Mouse (Mus musculus): ENCODE results near the gene Otub1. TPM values are rescaled to one million over a fixed set of nuclear protein-coding genes. Genes with fewer than 3 reads are reported as not detected.

The Otub1 gene
- polyA plus RNA-seq, 1 experiment from 2014 or later = 231 TPM

DNA sequence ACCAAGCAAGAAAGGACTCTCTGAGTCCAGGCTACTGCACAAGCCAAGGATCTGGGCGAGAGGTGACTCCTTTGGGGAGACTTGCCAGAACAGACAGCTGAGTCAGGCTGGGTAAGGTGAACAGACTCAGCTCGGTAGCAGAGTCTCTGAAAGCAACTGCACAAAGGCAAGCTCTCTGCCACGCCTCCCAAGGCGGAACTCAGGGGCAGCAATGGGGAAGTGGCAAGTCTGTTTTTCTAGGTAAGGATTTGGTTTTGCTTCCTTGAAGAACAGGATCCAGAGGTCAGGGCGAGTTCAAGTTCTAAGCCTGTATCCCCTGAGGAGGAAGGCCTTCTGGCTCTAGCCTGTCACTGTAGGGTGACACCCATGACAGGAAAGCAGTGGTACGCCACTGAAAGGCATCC is 20.4 kb upstream of the Otub1 start:
- H3K4me1 ChIP-seq (ENCODE audit: insufficient read depth, low read length) = no peaks in the 10 kb centered on the region
- no peak overlapping the region for H3K27ac ChIP-seq (ENCODE audit: low read length)
- 82% methylated on average over 6 of the region's 6 CpGs for WGBS
- H3K4me2 ChIP-seq (replicated peaks; ENCODE audit: low read depth, low read length) = no peak overlapping the region
- no peak overlapping the region for H3K9ac ChIP-seq (replicated peaks; ENCODE audit: low read length)
- no peak overlapping the region for H3K4me3 ChIP-seq (ENCODE audit: low read length)
- no peaks in the 10 kb centered on the region for H3K9me3 ChIP-seq (ENCODE audit: low read length)
- no peak for ATAC-seq (ENCODE audit: low FRiP score, low TSS enrichment)
- H3K36me3 ChIP-seq (ENCODE audit: insufficient read depth, low read length) = peaks cover 37% of the 10 kb centered on the region
- H3K27me3 ChIP-seq (ENCODE audit: insufficient read depth, low read length) = no peaks in the 10 kb centered on the region

- no peak overlapping the region for H3K27ac ChIP-seq (ENCODE audit: low read length)
- peaks cover 33% of the 10 kb centered on the region for H3K36me3 ChIP-seq (ENCODE audit: insufficient read depth, low read length)
- H3K4me3 ChIP-seq (ENCODE audit: low read length) = no peak overlapping the region
- 77% methylated on average over 9 of the region's 9 CpGs for WGBS
- H3K9me3 ChIP-seq (ENCODE audit: low read length) = no peaks in the 10 kb centered on the region
- ATAC-seq (ENCODE audit: low FRiP score, low TSS enrichment) = no peak; the same call in 1 of the 2 replicates
- H3K4me2 ChIP-seq (replicated peaks; ENCODE audit: low read depth, low read length) = no peak overlapping the region
- no peaks in the 10 kb centered on the region for H3K27me3 ChIP-seq (ENCODE audit: insufficient read depth, low read length)
- no peak overlapping the region for H3K9ac ChIP-seq (replicated peaks; ENCODE audit: low read length)
- H3K4me1 ChIP-seq (ENCODE audit: insufficient read depth, low read length) = no peaks in the 10 kb centered on the region
These were observed 19.1 kb upstream of the Otub1 start for GRCm38 (mm10) chr19:7225096-7225690.

- Histone ChIP-seq H3K9me3 (ENCODE audit: low read length) (no peaks in the 10 kb centered on the region), H3K4me2 (replicated peaks; ENCODE audit: low read depth, low read length) (no peak overlapping the region), H3K4me3 (ENCODE audit: low read length) (no peak overlapping the region), H3K36me3 (ENCODE audit: insufficient read depth, low read length) (peaks cover 23% of the 10 kb centered on the region), H3K9ac (replicated peaks; ENCODE audit: low read length) (no peak overlapping the region), H3K27ac (ENCODE audit: low read length) (no peak overlapping the region), H3K27me3 (ENCODE audit: insufficient read depth, low read length) (no peaks in the 10 kb centered on the region), H3K4me1 (ENCODE audit: insufficient read depth, low read length) (no peaks in the 10 kb centered on the region)
- 83% methylated on average over 3 of the region's 3 CpGs for WGBS
- no peak for ATAC-seq (ENCODE audit: low FRiP score, low TSS enrichment)
These were observed 18.1 kb upstream of the Otub1 start for GRCm38 (mm10) chr19:7224253-7224652.

DNA sequence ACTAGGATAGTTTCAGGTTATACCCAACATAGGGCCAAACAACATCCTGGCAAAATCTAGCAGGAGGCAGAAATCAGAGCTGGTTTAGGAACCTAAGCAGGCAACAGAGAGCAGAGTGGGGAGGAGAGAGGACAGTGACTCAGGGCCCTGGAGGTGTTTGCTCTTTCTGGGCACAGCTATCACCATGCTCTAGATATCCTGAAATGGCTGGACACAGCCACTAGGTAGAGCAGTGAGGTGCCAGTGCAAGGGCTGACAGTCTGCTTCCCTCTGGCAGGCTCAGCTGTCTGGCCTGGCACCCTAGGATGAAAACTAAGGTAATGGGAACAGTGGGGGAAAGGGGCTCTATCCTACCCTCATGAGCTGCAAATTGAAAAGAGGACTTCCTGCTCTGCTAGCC is 17.4 kb upstream of the Otub1 start:
- H3K4me2 ChIP-seq (replicated peaks; ENCODE audit: low read depth, low read length) = no peak overlapping the region
- H3K27ac ChIP-seq (ENCODE audit: low read length) = no peak overlapping the region
- peaks cover 20% of the 10 kb centered on the region for H3K36me3 ChIP-seq (ENCODE audit: insufficient read depth, low read length)
- no peaks in the 10 kb centered on the region for H3K9me3 ChIP-seq (ENCODE audit: low read length)
- no peaks in the 10 kb centered on the region for H3K4me1 ChIP-seq (ENCODE audit: insufficient read depth, low read length)
- no peak for ATAC-seq (ENCODE audit: low FRiP score, low TSS enrichment)
- no peak overlapping the region for H3K4me3 ChIP-seq (ENCODE audit: low read length)
- H3K27me3 ChIP-seq (ENCODE audit: insufficient read depth, low read length) = no peaks in the 10 kb centered on the region
- no peak overlapping the region for H3K9ac ChIP-seq (replicated peaks; ENCODE audit: low read length)

GRCm38 (mm10) chr19:7222196-7222595 is 16.1 kb upstream of the Otub1 start:
- WGBS = 88% methylated on average over 6 of the region's 6 CpGs
- Histone ChIP-seq H3K9me3 (ENCODE audit: low read length) (no peaks in the 10 kb centered on the region), H3K9ac (replicated peaks; ENCODE audit: low read length) (no peak overlapping the region), H3K36me3 (ENCODE audit: insufficient read depth, low read length) (peaks cover 8% of the 10 kb centered on the region; the same call in 1 of the 2 replicates), H3K27ac (ENCODE audit: low read length) (no peak overlapping the region), H3K4me3 (ENCODE audit: low read length) (no peak overlapping the region), H3K4me2 (replicated peaks; ENCODE audit: low read depth, low read length) (no peak overlapping the region), H3K27me3 (ENCODE audit: insufficient read depth, low read length) (no peaks in the 10 kb centered on the region), H3K4me1 (ENCODE audit: insufficient read depth, low read length) (peaks cover 8% of the 10 kb centered on the region)
- ATAC-seq (ENCODE audit: low FRiP score, low TSS enrichment) = no peak

DNA sequence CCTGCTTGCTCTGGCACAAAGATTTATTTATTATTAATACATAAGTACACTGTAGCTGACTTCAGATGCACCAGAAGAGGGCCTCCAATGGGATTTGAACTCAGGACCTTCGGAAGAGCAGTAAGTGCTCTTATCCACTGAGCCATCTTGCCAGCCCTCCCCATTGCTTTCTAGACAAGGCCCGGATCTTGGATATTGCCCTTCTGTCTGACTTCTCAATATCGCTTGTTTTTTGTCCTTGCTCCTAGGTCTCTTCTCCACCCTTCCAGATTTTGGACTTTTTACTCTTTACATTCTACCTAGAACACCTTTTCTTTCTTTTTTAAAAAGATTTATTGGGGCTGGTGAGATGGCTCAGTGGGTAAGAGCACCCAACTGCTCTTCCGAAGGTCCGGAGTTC is 12.6 kb upstream of the Otub1 start:
- Histone ChIP-seq H3K4me1 (ENCODE audit: insufficient read depth, low read length) (peaks cover 34% of the 10 kb centered on the region), H3K4me2 (replicated peaks; ENCODE audit: low read depth, low read length) (no peak overlapping the region), H3K27ac (ENCODE audit: low read length) (no peak overlapping the region), H3K4me3 (ENCODE audit: low read length) (no peak overlapping the region), H3K36me3 (ENCODE audit: insufficient read depth, low read length) (peaks cover 21% of the 10 kb centered on the region), H3K9ac (replicated peaks; ENCODE audit: low read length) (no peak overlapping the region), H3K9me3 (ENCODE audit: low read length) (no peaks in the 10 kb centered on the region), H3K27me3 (ENCODE audit: insufficient read depth, low read length) (no peaks in the 10 kb centered on the region)
- ATAC-seq (ENCODE audit: low FRiP score, low TSS enrichment) = no peak
- 92% methylated on average over 5 of the region's 5 CpGs for WGBS

GRCm38 (mm10) chr19:7217926-7218267 is 11.8 kb upstream of the Otub1 start:
- WGBS = 9% methylated on average over 6 of the region's 6 CpGs
- peak overlapping the region; percentile 9; the same call in 1 of the 2 replicates for H3K9ac ChIP-seq (replicated peaks; ENCODE audit: low read length)

GRCm38 (mm10) chr19:7217162-7217925 is 11.2 kb upstream of the Otub1 start, which contains the start of gene Cox8a:
TSS of gene Cox8a (minus strand) at chr19:7217616.
- Histone ChIP-seq H3K4me3 (ENCODE audit: low read length) (peak within 1 kb of the TSS; percentile 95), H3K27me3 (ENCODE audit: insufficient read depth, low read length) (no peaks in the 10 kb centered on the region), H3K4me1 (ENCODE audit: insufficient read depth, low read length) (peaks cover 34% of the 10 kb centered on the region), H3K9ac (replicated peaks; ENCODE audit: low read length) (peak within 1 kb of the TSS; percentile 97), H3K27ac (ENCODE audit: low read length) (peak within 1 kb of the TSS; percentile 95), H3K9me3 (ENCODE audit: low read length) (no peaks in the 10 kb centered on the region), H3K36me3 (ENCODE audit: insufficient read depth, low read length) (peaks cover 28% of the 10 kb centered on the region), H3K4me2 (replicated peaks; ENCODE audit: low read depth, low read length) (peak within 1 kb of the TSS; percentile 88)
- WGBS = under 1% methylated on average over 49 of the region's 50 CpGs
- ATAC-seq (ENCODE audit: low FRiP score, low TSS enrichment) = peak; percentile 98

More at GRCm38 (mm10) chr19:7217926-7218267, 11.8 kb upstream of the Otub1 start:
- peak overlapping the region; percentile 95 for H3K4me3 ChIP-seq (ENCODE audit: low read length)
- no peak overlapping the region for H3K27ac ChIP-seq (ENCODE audit: low read length)
- peak overlapping the region; percentile 58 for H3K4me2 ChIP-seq (replicated peaks; ENCODE audit: low read depth, low read length)
- peaks cover 28% of the 10 kb centered on the region for H3K36me3 ChIP-seq (ENCODE audit: insufficient read depth, low read length)
- no peaks in the 10 kb centered on the region for H3K9me3 ChIP-seq (ENCODE audit: low read length)
- H3K4me1 ChIP-seq (ENCODE audit: insufficient read depth, low read length) = peaks cover 34% of the 10 kb centered on the region
- ATAC-seq (ENCODE audit: low FRiP score, low TSS enrichment) = peak; percentile 14; the same call in 1 of the 2 replicates
- no peaks in the 10 kb centered on the region for H3K27me3 ChIP-seq (ENCODE audit: insufficient read depth, low read length)

GRCm38 (mm10) chr19:7214484-7214883 is 8.4 kb upstream of the Otub1 start:
- peaks cover 35% of the 10 kb centered on the region for H3K36me3 ChIP-seq (ENCODE audit: insufficient read depth, low read length)
- peaks cover 34% of the 10 kb centered on the region for H3K4me1 ChIP-seq (ENCODE audit: insufficient read depth, low read length)
- WGBS = 77% methylated on average over 5 of the region's 5 CpGs
- H3K9ac ChIP-seq (replicated peaks; ENCODE audit: low read length) = 0 out of 2 replicates have a peak overlapping the region, but pooled peaks have one; percentile 4
- H3K4me2 ChIP-seq (replicated peaks; ENCODE audit: low read depth, low read length) = no peak overlapping the region
- H3K27ac ChIP-seq (ENCODE audit: low read length) = no peak overlapping the region
- no peaks in the 10 kb centered on the region for H3K9me3 ChIP-seq (ENCODE audit: low read length)
- no peak overlapping the region for H3K4me3 ChIP-seq (ENCODE audit: low read length)
- no peaks in the 10 kb centered on the region for H3K27me3 ChIP-seq (ENCODE audit: insufficient read depth, low read length)
- no peak for ATAC-seq (ENCODE audit: low FRiP score, low TSS enrichment)

GRCm38 (mm10) chr19:7213010-7213409 is 6.9 kb upstream of the Otub1 start:
- Histone ChIP-seq H3K4me3 (ENCODE audit: low read length) (no peak overlapping the region), H3K27ac (ENCODE audit: low read length) (no peak overlapping the region), H3K36me3 (ENCODE audit: insufficient read depth, low read length) (peaks cover 35% of the 10 kb centered on the region), H3K27me3 (ENCODE audit: insufficient read depth, low read length) (no peaks in the 10 kb centered on the region), H3K4me1 (ENCODE audit: insufficient read depth, low read length) (peaks cover 30% of the 10 kb centered on the region), H3K9ac (replicated peaks; ENCODE audit: low read length) (no peak overlapping the region), H3K4me2 (replicated peaks; ENCODE audit: low read depth, low read length) (no peak overlapping the region), H3K9me3 (ENCODE audit: low read length) (no peaks in the 10 kb centered on the region)
- ATAC-seq (ENCODE audit: low FRiP score, low TSS enrichment) = no peak
- 96% methylated on average over 3 of the region's 3 CpGs for WGBS
